Mouse (Mus musculus) intestine, embryonic 15.5 days (tissue): ENCODE measurements at regions not wholly inside any gene's neighbourhood (a gene's known extent, or its start where the extent isn't known, plus 50 kb on each side); places are given as distances from the start of the nearest gene placed in this dataset.

ENCODE experiments used
- ATAC-seq: fragments of 200-750 bp; cut with Nextera tagmentation; 2 replicates; pipeline ENCODE4 v1.8.0; 2017; ENCODE audit warnings: moderate TSS enrichment, moderate library complexity
- H3K27ac ChIP-seq: fragments of 300-500 bp; sonication (generic); 2 replicates; pipeline ENCODE4 v1.5.1; 2015; ENCODE audit warnings: mild to moderate bottlenecking, inconsistent platforms
- H3K27me3 ChIP-seq: fragments of 300-500 bp; sonication (generic); replicated peaks from 2 replicates; pipeline ENCODE4 v1.6.1; 2015; ENCODE audit warnings: inconsistent platforms
- H3K36me3 ChIP-seq: fragments of 300-500 bp; sonication (generic); 2 replicates; pipeline ENCODE4 v1.6.1; 2015; ENCODE audit warnings: inconsistent platforms
- H3K4me1 ChIP-seq: fragments of 300-500 bp; sonication (generic); replicated peaks from 2 replicates; pipeline ENCODE4 v1.6.1; 2015; ENCODE audit warnings: inconsistent platforms
- H3K4me2 ChIP-seq: fragments of 300-500 bp; sonication (generic); replicated peaks from 2 replicates; pipeline ENCODE4 v1.6.1; 2015; ENCODE audit warnings: mild to moderate bottlenecking, inconsistent platforms
- H3K4me3 ChIP-seq: fragments of 300-500 bp; sonication (generic); replicated peaks from 2 replicates; pipeline ENCODE4 v1.5.1; 2015; ENCODE audit warnings: inconsistent platforms
- H3K9ac ChIP-seq: fragments of 300-500 bp; sonication (generic); 2 replicates; pipeline ENCODE4 v1.6.1; 2015; ENCODE audit warnings: inconsistent platforms
- H3K9me3 ChIP-seq: fragments of 300-500 bp; sonication (generic); 2 replicates; pipeline ENCODE4 v1.6.1; 2016; ENCODE audit warnings: inconsistent platforms
- WGBS: fragments of 180-500 bp; shearing (Covaris S2); methylation state at CpG from one replicate; pipeline ENCODE4 v1.1.7; 2015; 5-methylcytosine and 5-hydroxymethylcytosine counted together

- Histone ChIP-seq H3K9ac (no peak overlapping the region), H3K9me3 (no peaks in the 10 kb centered on the region), H3K27ac (no peak overlapping the region), H3K4me1 (no peaks in the 10 kb centered on the region), H3K4me3 (no peak overlapping the region), H3K27me3 (no peaks in the 10 kb centered on the region), H3K4me2 (no peak overlapping the region), H3K36me3 (no peaks in the 10 kb centered on the region)
- no peak for ATAC-seq
- 76% methylated on average over 6 of the region's 6 CpGs for WGBS
Measured at GRCm38 (mm10) chr13:97428163-97428562, 187.3 kb downstream of the Enc1 start.

- H3K4me2 ChIP-seq: no peak overlapping the region
- WGBS: 56% methylated on average over 4 of the region's 4 CpGs
- H3K9ac ChIP-seq: no peak overlapping the region
- H3K27me3 ChIP-seq: no peaks in the 10 kb centered on the region
- no peak for ATAC-seq
- H3K4me1 ChIP-seq: no peaks in the 10 kb centered on the region
- no peaks in the 10 kb centered on the region for H3K36me3 ChIP-seq
- no peak overlapping the region for H3K27ac ChIP-seq
- no peak overlapping the region for H3K4me3 ChIP-seq
- H3K9me3 ChIP-seq: no peaks in the 10 kb centered on the region
Measured at GRCm38 (mm10) chr13:97427537-97427936, 186.6 kb downstream of the Enc1 start.

GRCm38 (mm10) chr13:97425731-97426130, 184.8 kb downstream of the Enc1 start:
- ATAC-seq: no peak
- Histone ChIP-seq H3K36me3 (no peaks in the 10 kb centered on the region), H3K9ac (no peak overlapping the region), H3K4me3 (no peak overlapping the region), H3K4me2 (no peak overlapping the region), H3K27me3 (no peaks in the 10 kb centered on the region), H3K27ac (no peak overlapping the region), H3K9me3 (no peaks in the 10 kb centered on the region), H3K4me1 (no peaks in the 10 kb centered on the region)
- WGBS: 86% methylated on average over 9 of the region's 9 CpGs

- H3K27ac ChIP-seq: no peak overlapping the region
- H3K27me3 ChIP-seq: no peaks in the 10 kb centered on the region
- H3K4me3 ChIP-seq: no peak overlapping the region
- no peaks in the 10 kb centered on the region for H3K4me1 ChIP-seq
- H3K36me3 ChIP-seq: no peaks in the 10 kb centered on the region
- WGBS: 52% methylated on average over 6 of the region's 6 CpGs
- H3K9me3 ChIP-seq: no peaks in the 10 kb centered on the region
- H3K4me2 ChIP-seq: no peak overlapping the region
- H3K9ac ChIP-seq: no peak overlapping the region
- no peak for ATAC-seq
Measured at GRCm38 (mm10) chr13:97423911-97424310, 183.0 kb downstream of the Enc1 start.

GRCm38 (mm10) chr13:97423298-97423817, 182.5 kb downstream of the Enc1 start:
- ATAC-seq: no peak
- Histone ChIP-seq H3K4me1 (no peaks in the 10 kb centered on the region), H3K4me2 (no peak overlapping the region), H3K9me3 (no peaks in the 10 kb centered on the region), H3K9ac (no peak overlapping the region), H3K4me3 (no peak overlapping the region), H3K27ac (no peak overlapping the region), H3K36me3 (no peaks in the 10 kb centered on the region), H3K27me3 (no peaks in the 10 kb centered on the region)
- 62% methylated on average over 5 of the region's 5 CpGs for WGBS

GRCm38 (mm10) chr13:97422897-97423296, 182.0 kb downstream of the Enc1 start:
- 78% methylated on average over 7 of the region's 7 CpGs for WGBS
- no peak overlapping the region for H3K9ac ChIP-seq
- no peaks in the 10 kb centered on the region for H3K9me3 ChIP-seq
- no peaks in the 10 kb centered on the region for H3K36me3 ChIP-seq
- H3K27me3 ChIP-seq: no peaks in the 10 kb centered on the region
- no peaks in the 10 kb centered on the region for H3K4me1 ChIP-seq
- ATAC-seq: no peak
- no peak overlapping the region for H3K4me2 ChIP-seq
- H3K4me3 ChIP-seq: no peak overlapping the region
- H3K27ac ChIP-seq: no peak overlapping the region

GRCm38 (mm10) chr13:97421831-97422230, 180.9 kb downstream of the Enc1 start:
- Histone ChIP-seq H3K4me2 (no peak overlapping the region), H3K27ac (no peak overlapping the region), H3K4me3 (no peak overlapping the region), H3K9ac (no peak overlapping the region), H3K27me3 (no peaks in the 10 kb centered on the region), H3K9me3 (no peaks in the 10 kb centered on the region), H3K4me1 (no peaks in the 10 kb centered on the region), H3K36me3 (no peaks in the 10 kb centered on the region)
- ATAC-seq: no peak
- 86% methylated on average over 3 of the region's 3 CpGs for WGBS

GRCm38 (mm10) chr13:97420773-97421172, 179.9 kb downstream of the Enc1 start:
- H3K4me1 ChIP-seq: no peaks in the 10 kb centered on the region
- H3K9me3 ChIP-seq: no peaks in the 10 kb centered on the region
- no peak overlapping the region for H3K27ac ChIP-seq
- H3K4me2 ChIP-seq: no peak overlapping the region
- H3K27me3 ChIP-seq: no peaks in the 10 kb centered on the region
- no peaks in the 10 kb centered on the region for H3K36me3 ChIP-seq
- H3K9ac ChIP-seq: no peak overlapping the region
- WGBS: 88% methylated on average over 3 of the region's 3 CpGs
- ATAC-seq: no peak
- no peak overlapping the region for H3K4me3 ChIP-seq

GRCm38 (mm10) chr13:97419100-97419499, 178.2 kb downstream of the Enc1 start:
- WGBS: 76% methylated on average over 3 of the region's 3 CpGs
- ATAC-seq: no peak
- no peaks in the 10 kb centered on the region for H3K4me1 ChIP-seq
- H3K9ac ChIP-seq: no peak overlapping the region
- no peaks in the 10 kb centered on the region for H3K27me3 ChIP-seq
- H3K4me3 ChIP-seq: no peak overlapping the region
- no peak overlapping the region for H3K4me2 ChIP-seq
- H3K27ac ChIP-seq: no peak overlapping the region
- H3K9me3 ChIP-seq: no peaks in the 10 kb centered on the region
- no peaks in the 10 kb centered on the region for H3K36me3 ChIP-seq

- Histone ChIP-seq H3K9ac (no peak overlapping the region), H3K4me1 (no peaks in the 10 kb centered on the region), H3K36me3 (no peaks in the 10 kb centered on the region), H3K27ac (no peak overlapping the region), H3K9me3 (no peaks in the 10 kb centered on the region), H3K4me3 (no peak overlapping the region), H3K4me2 (no peak overlapping the region), H3K27me3 (no peaks in the 10 kb centered on the region)
- ATAC-seq: no peak
- 82% methylated on average over 8 of the region's 8 CpGs for WGBS
Measured at GRCm38 (mm10) chr13:97418681-97419080, 177.8 kb downstream of the Enc1 start.

GRCm38 (mm10) chr13:97418081-97418480, 177.2 kb downstream of the Enc1 start:
- Histone ChIP-seq H3K9ac (no peak overlapping the region), H3K27ac (no peak overlapping the region), H3K27me3 (no peaks in the 10 kb centered on the region), H3K4me2 (no peak overlapping the region), H3K4me3 (no peak overlapping the region), H3K36me3 (no peaks in the 10 kb centered on the region), H3K9me3 (no peaks in the 10 kb centered on the region), H3K4me1 (no peaks in the 10 kb centered on the region)
- no peak for ATAC-seq
- WGBS: 74% methylated on average over 6 of the region's 6 CpGs

- ATAC-seq: no peak
- H3K4me3 ChIP-seq: no peak overlapping the region
- H3K4me2 ChIP-seq: no peak overlapping the region
- H3K27me3 ChIP-seq: no peaks in the 10 kb centered on the region
- no peak overlapping the region for H3K9ac ChIP-seq
- H3K27ac ChIP-seq: no peak overlapping the region
- no peaks in the 10 kb centered on the region for H3K36me3 ChIP-seq
- WGBS: 75% methylated on average over 10 of the region's 10 CpGs
- H3K4me1 ChIP-seq: no peaks in the 10 kb centered on the region
- no peaks in the 10 kb centered on the region for H3K9me3 ChIP-seq
Measured at GRCm38 (mm10) chr13:97415927-97416709, 175.2 kb downstream of the Enc1 start.

GRCm38 (mm10) chr13:97415381-97415780, 174.5 kb downstream of the Enc1 start:
- no peaks in the 10 kb centered on the region for H3K9me3 ChIP-seq
- H3K27ac ChIP-seq: no peak overlapping the region
- no peak for ATAC-seq
- H3K4me1 ChIP-seq: no peaks in the 10 kb centered on the region
- no peaks in the 10 kb centered on the region for H3K36me3 ChIP-seq
- H3K4me2 ChIP-seq: no peak overlapping the region
- WGBS: 90% methylated on average over 2 of the region's 2 CpGs
- H3K4me3 ChIP-seq: no peak overlapping the region
- H3K27me3 ChIP-seq: no peaks in the 10 kb centered on the region
- H3K9ac ChIP-seq: no peak overlapping the region
